Comparison of ENCODE assay signal across 28 mouse cellular contexts in genomic region chr4:93337977-93338376, GRCm38 (mm10). TPM values are rescaled to one million over a fixed set of nuclear protein-coding genes. Genes with fewer than 3 reads are reported as not detected.
DNase-seq lines count a peak whose midpoint lies in the region; ATAC-seq lines count a peak whose summit lies in the region.
"Had no signal": no experiment of that assay in that cellular context is flagged by ENCODE, and none has a peak within 500 bp of the region (broad histone marks: within the 10 kb centered on the region; RNA-seq: fewer than 3 reads in every experiment).

No protein-coding gene starts in this region.

- 51% methylated on average over 3 of the region's 3 CpGs for WGBS in liver, embryonic 11.5 days
- WGBS in midbrain, embryonic 16.5 days, result 85% methylated on average over 3 of the region's 3 CpGs

- no peak overlapping the region for H3K9ac ChIP-seq in liver, embryonic 11.5 days (ENCODE audit: low read depth, low read length)
- H3K9ac ChIP-seq in midbrain, embryonic 16.5 days (ENCODE audit: low read depth, low read length), result no peak overlapping the region
- H3K9ac ChIP-seq: embryonic facial prominence, embryonic 13.5 days; forebrain, embryonic 12.5 days; forebrain, embryonic 15.5 days; heart, embryonic 13.5 days; hindbrain, embryonic 14.5 days had no signal

- no peaks in the 10 kb centered on the region; the same call in 1 of the 2 replicates for H3K4me1 ChIP-seq in liver, embryonic 11.5 days (replicated peaks; ENCODE audit: control insufficient read depth, insufficient read depth, low read length)
- peaks cover 6% of the 10 kb centered on the region; the same call in 1 of the 2 replicates for H3K4me1 ChIP-seq in midbrain, embryonic 16.5 days (ENCODE audit: control insufficient read depth, insufficient read depth, low read length)
- H3K4me1 ChIP-seq: embryonic facial prominence, embryonic 13.5 days had no signal

- H3K9me3 ChIP-seq in liver, embryonic 11.5 days (ENCODE audit: control insufficient read depth, low read length), result no peaks in the 10 kb centered on the region
- H3K9me3 ChIP-seq in midbrain, embryonic 16.5 days (replicated peaks; ENCODE audit: control insufficient read depth, low read length, poor library complexity, severe bottlenecking), result no peaks in the 10 kb centered on the region
- H3K9me3 ChIP-seq: embryonic facial prominence, embryonic 10.5 days; embryonic facial prominence, embryonic 13.5 days; forebrain, embryonic 12.5 days; forebrain, embryonic 15.5 days; heart, embryonic 10.5 days; heart, embryonic 13.5 days had no signal

- H3K27ac ChIP-seq in liver, embryonic 11.5 days (ENCODE audit: low read depth, low read length), result no peak overlapping the region
- H3K27ac ChIP-seq in midbrain, embryonic 16.5 days (ENCODE audit: low read length), result no peak overlapping the region
- H3K27ac ChIP-seq: embryonic facial prominence, embryonic 10.5 days; embryonic facial prominence, embryonic 13.5 days; forebrain, embryonic 12.5 days; forebrain, embryonic 15.5 days; heart, adult 2 months; heart, embryonic 10.5 days; heart, embryonic 13.5 days; hindbrain, embryonic 14.5 days; hindbrain, postnatal 0 days had no signal

- H3K4me3 ChIP-seq in liver, embryonic 11.5 days (ENCODE audit: low read depth, low read length), result no peak overlapping the region
- no peak overlapping the region for H3K4me3 ChIP-seq in midbrain, embryonic 16.5 days (ENCODE audit: low read depth, low read length)
- H3K4me3 ChIP-seq: embryonic facial prominence, embryonic 10.5 days; embryonic facial prominence, embryonic 13.5 days; erythroblast, embryonic 14.5 days; forebrain, embryonic 12.5 days; forebrain, embryonic 15.5 days; heart, adult 2 months; heart, embryonic 10.5 days; heart, embryonic 13.5 days had no signal

- H3K36me3 ChIP-seq in liver, embryonic 11.5 days (ENCODE audit: control insufficient read depth, insufficient read depth, low read length), result no peaks in the 10 kb centered on the region
- H3K36me3 ChIP-seq in midbrain, embryonic 16.5 days (ENCODE audit: control insufficient read depth, insufficient read depth, low read length), result no peaks in the 10 kb centered on the region
- H3K36me3 ChIP-seq: embryonic facial prominence, embryonic 10.5 days; embryonic facial prominence, embryonic 13.5 days; forebrain, embryonic 12.5 days; forebrain, embryonic 15.5 days; heart, embryonic 10.5 days; heart, embryonic 13.5 days had no signal

- ATAC-seq in liver, embryonic 11.5 days (replicated peaks; ENCODE audit: low FRiP score), result no peak
- no peak for ATAC-seq in midbrain, embryonic 16.5 days
- ATAC-seq: forebrain, embryonic 15.5 days; hindbrain, postnatal 0 days; Patski had no signal

- H3K27me3 ChIP-seq in liver, embryonic 11.5 days (replicated peaks; ENCODE audit: control insufficient read depth, insufficient read depth, low read length), result no peaks in the 10 kb centered on the region
- H3K27me3 ChIP-seq in midbrain, embryonic 16.5 days (ENCODE audit: control insufficient read depth, insufficient read depth, low read depth, low read length), result no peaks in the 10 kb centered on the region
- H3K27me3 ChIP-seq: embryonic facial prominence, embryonic 13.5 days; forebrain, embryonic 12.5 days; forebrain, embryonic 15.5 days; heart, embryonic 13.5 days; Patski had no signal

- peak; percentile 59 for DNase-seq in liver
- DNase-seq in liver, embryonic 11.5 days (ENCODE audit: low spot score), result no peak
- DNase-seq in ovary, adult 18-20 months (ENCODE audit: low spot score), result peak; percentile 35
- DNase-seq in ovary, postnatal 14 days (ENCODE audit: low spot score), result no peak
- peak; percentile 43 for DNase-seq in c-Kit-positive CD71-positive TER-119-positive erythroid progenitor cells, embryonic 14.5 days (ENCODE audit: low spot score)
- DNase-seq: adrenal gland, postnatal 10 days; adrenal gland, postnatal 36 days; cerebellum, adult 11-12 months; cerebellum, adult 8-10 months; cerebellum, postnatal 10 days; cerebellum, postnatal 36 days; embryo, embryonic 11 days; gastrocnemius, postnatal 10 days; gastrocnemius, postnatal 36 days; heart, adult 2 months; heart, postnatal 14 days; heart, postnatal 4 days had no signal

- no peak overlapping the region for H3K4me2 ChIP-seq in liver, embryonic 11.5 days
- no peak overlapping the region for H3K4me2 ChIP-seq in midbrain, embryonic 16.5 days (ENCODE audit: low read length)
- H3K4me2 ChIP-seq: embryonic facial prominence, embryonic 13.5 days; forebrain, embryonic 12.5 days; forebrain, embryonic 15.5 days; heart, embryonic 13.5 days; hindbrain, embryonic 14.5 days had no signal

RNA-seq across cellular contexts. Expression of gene Tusc1, which starts 2.7 kb away (rescaled TPM):
- polyA plus RNA-seq in liver, embryonic 11.5 days (2014; fragmentation: Nextera tagmentation; extraction: Ambion mirVana), result 4.9 and 5.6 TPM in 2 replicates
- 9.7 and 10.0 TPM in 2 replicates for polyA plus RNA-seq in midbrain, embryonic 16.5 days (2015; fragmentation: Nextera tagmentation; extraction: Ambion mirVana)

Comparison
In these comparisons a context has a peak if more than half of its experiments do, and no peak if none do; other contexts are left out.
1. DNase-seq: peak in liver (single experiment), ovary, adult 18-20 months (single experiment) and c-Kit-positive CD71-positive TER-119-positive erythroid progenitor cells, embryonic 14.5 days (single experiment); none in liver, embryonic 11.5 days (single experiment) and ovary, postnatal 14 days (single experiment).